Mouse (Mus musculus) neural tube, embryonic 15.5 days (tissue): ENCODE measurements around the gene Mrpl17. TPM values are rescaled to one million over a fixed set of nuclear protein-coding genes. Genes with fewer than 3 reads are reported as not detected.
A peak's percentile ranks its signal among the peaks of the same experiment; 100 is the strongest.

ENCODE experiments used
- ATAC-seq: fragments of 200-750 bp; cut with Nextera tagmentation; 2 replicates; pipeline ENCODE4 v1.8.0; 2017; ENCODE audit warnings: mild to moderate bottlenecking, moderate TSS enrichment, moderate library complexity; ENCODE audit not compliant: low FRiP score
- H3K27ac ChIP-seq: fragments of 300-500 bp; sonication (generic); replicated peaks from 2 replicates; pipeline ENCODE4 v1.5.1; 2015; ENCODE audit warnings: mild to moderate bottlenecking, inconsistent platforms
- H3K27me3 ChIP-seq: fragments of 300-500 bp; sonication (generic); replicated peaks from 2 replicates; pipeline ENCODE4 v1.6.1; 2015; ENCODE audit warnings: inconsistent platforms
- H3K36me3 ChIP-seq: fragments of 300-500 bp; sonication (generic); 2 replicates; pipeline ENCODE4 v1.6.1; 2015; ENCODE audit warnings: inconsistent platforms
- H3K4me1 ChIP-seq: fragments of 300-500 bp; sonication (generic); 2 replicates; pipeline ENCODE4 v1.6.1; 2015; ENCODE audit warnings: inconsistent platforms
- H3K4me2 ChIP-seq: fragments of 300-500 bp; sonication (generic); 2 replicates; pipeline ENCODE4 v1.6.1; 2015; ENCODE audit warnings: inconsistent platforms, mild to moderate bottlenecking, moderate library complexity
- H3K4me3 ChIP-seq: fragments of 300-500 bp; sonication (generic); replicated peaks from 2 replicates; pipeline ENCODE4 v1.5.1; 2015; ENCODE audit warnings: mild to moderate bottlenecking, inconsistent platforms
- H3K9ac ChIP-seq: fragments of 300-500 bp; sonication (generic); replicated peaks from 2 replicates; pipeline ENCODE4 v1.6.1; 2015; ENCODE audit warnings: mild to moderate bottlenecking, inconsistent platforms
- H3K9me3 ChIP-seq: fragments of 300-500 bp; sonication (generic); replicated peaks from 2 replicates; pipeline ENCODE4 v1.6.1; 2016; ENCODE audit warnings: inconsistent platforms
- WGBS: fragments of 180-500 bp; shearing (Covaris S2); methylation state at CpG from one replicate; pipeline ENCODE4 v1.1.7; 2015; ENCODE audit warnings: mixed read lengths; 5-methylcytosine and 5-hydroxymethylcytosine counted together
- polyA plus RNA-seq: library from polyadenylated mRNA; unstranded; fragments of >200 nt; fragmentation: Nextera tagmentation; extraction: Ambion mirVana; gene quantifications from 2 replicates; pipeline ENCODE4 v1.2.1, GENCODE M21; 2015

Mrpl17 gene
- polyA plus RNA-seq, 1 experiment from 2014 or later = 189 TPM

DNA sequence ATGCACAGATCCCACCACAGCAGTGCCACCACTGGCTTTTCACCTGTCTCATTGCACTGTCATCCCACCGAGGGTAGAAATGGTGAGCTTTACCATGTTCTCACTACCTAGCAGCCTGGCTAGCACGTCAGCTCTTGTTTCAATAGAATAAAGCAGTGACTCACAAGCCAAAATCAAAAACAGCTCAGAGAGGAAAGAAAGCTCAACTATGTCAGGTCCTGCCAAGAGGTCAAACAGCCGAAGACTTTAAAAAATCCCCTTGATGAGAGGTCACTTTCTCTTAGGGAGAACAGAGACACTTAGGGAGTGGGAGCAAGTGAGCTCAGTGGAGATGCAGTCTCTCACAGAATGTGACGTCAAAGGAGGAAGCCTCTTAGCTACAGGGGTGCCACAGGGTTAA lies 27.0 kb downstream of the Mrpl17 start:
- no peak overlapping the region for H3K27ac ChIP-seq
- WGBS = 53% methylated on average over 4 of the region's 4 CpGs
- peaks cover 65% of the 10 kb centered on the region for H3K4me1 ChIP-seq
- H3K9me3 ChIP-seq = no peaks in the 10 kb centered on the region
- no peak for ATAC-seq
- peaks cover 36% of the 10 kb centered on the region for H3K36me3 ChIP-seq
- H3K9ac ChIP-seq = no peak overlapping the region
- H3K4me3 ChIP-seq = no peak overlapping the region
- no peaks in the 10 kb centered on the region for H3K27me3 ChIP-seq
- H3K4me2 ChIP-seq = peak overlapping the region; percentile 78

DNA sequence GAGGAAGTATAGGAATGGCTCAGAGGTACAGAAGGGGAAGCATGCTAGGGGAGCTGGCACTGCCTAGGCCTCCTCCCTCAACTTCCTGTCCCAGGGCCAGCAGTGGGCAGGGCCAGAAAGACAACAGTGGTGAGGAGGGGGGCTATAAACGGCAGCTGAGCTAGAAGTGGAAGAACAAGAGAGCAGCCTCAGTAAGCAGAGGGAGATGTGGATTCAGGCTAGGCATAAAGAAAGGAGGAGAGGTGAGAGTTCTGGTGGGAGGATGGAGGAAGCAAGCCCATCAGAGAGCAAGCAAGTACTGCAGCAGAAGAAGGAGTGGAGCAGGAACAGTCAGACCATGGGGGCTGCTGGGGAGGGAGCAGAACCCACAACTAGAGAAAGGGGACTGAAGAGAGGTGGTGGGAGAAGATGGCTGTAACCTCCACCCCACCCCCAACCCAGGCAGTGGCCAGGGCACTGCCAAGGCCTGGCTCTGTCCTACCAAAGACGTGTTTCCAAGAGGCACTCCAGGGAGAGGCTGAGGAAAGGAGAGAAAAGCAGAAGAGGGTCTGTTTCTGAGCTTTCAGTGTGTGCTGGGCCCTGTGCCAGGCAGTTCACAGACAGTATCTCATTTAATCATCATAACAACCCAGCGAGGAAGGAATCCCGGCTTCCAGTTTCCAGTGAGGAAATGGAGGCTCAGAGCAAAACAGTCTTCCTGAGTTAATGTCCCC lies 32.2 kb downstream of the Mrpl17 start:
- Histone ChIP-seq H3K4me3 (no peak overlapping the region), H3K36me3 (peaks cover 41% of the 10 kb centered on the region), H3K27ac (peak overlapping the region; percentile 78), H3K27me3 (no peaks in the 10 kb centered on the region), H3K9ac (peak overlapping the region; percentile 31), H3K4me1 (peaks cover 75% of the 10 kb centered on the region), H3K4me2 (peak overlapping the region; percentile 44), H3K9me3 (no peaks in the 10 kb centered on the region)
- 13% methylated on average over 4 of the region's 4 CpGs for WGBS
- ATAC-seq = peak; percentile 66

DNA sequence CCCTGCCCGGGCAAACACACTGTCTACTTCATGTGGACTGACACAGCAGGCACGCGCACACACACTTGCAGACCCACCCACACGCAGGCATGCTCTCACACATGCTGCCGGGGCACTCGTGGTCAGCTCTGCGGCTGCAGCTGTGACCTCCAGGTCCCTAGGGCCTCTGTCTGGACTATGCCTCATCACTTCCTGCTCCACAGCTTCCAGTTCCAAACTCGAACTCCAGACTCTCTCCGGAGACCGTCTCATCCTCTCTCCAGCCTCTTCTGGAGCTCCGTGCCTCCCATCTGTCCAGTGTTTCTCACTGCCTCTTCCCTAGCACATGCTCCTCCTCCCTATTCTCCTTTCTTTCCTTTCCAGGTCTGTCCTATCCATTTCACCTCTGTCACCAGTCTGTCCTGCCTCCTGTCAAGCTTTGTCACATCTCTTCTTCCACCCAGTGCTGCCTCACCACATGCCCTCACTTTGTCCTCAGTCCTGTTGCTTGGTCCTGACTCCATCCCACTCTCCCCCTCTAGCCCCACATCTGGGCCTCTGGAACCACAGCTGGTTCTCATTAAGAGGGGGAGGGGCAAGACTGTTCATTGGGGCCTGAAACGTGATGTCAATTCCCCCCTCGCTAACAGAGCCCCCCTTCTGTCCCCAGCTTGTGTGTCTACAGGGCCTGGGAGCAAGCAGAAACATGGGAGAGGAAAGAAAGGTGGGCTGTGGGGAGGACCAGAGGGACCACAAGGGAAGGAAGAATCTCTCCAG lies 32.9 kb downstream of the Mrpl17 start:
- H3K9ac ChIP-seq = peak overlapping the region; percentile 31; the same call in 1 of the 2 replicates
- peak overlapping the region; percentile 78 for H3K27ac ChIP-seq
- WGBS = 46% methylated on average over 13 of the region's 13 CpGs
- H3K36me3 ChIP-seq = peaks cover 40% of the 10 kb centered on the region
- H3K27me3 ChIP-seq = no peaks in the 10 kb centered on the region
- peak overlapping the region; percentile 14; the same call in 1 of the 2 replicates for H3K4me3 ChIP-seq
- peaks cover 73% of the 10 kb centered on the region for H3K4me1 ChIP-seq
- peak overlapping the region; percentile 44 for H3K4me2 ChIP-seq
- ATAC-seq = peak; percentile 29
- H3K9me3 ChIP-seq = no peaks in the 10 kb centered on the region

DNA sequence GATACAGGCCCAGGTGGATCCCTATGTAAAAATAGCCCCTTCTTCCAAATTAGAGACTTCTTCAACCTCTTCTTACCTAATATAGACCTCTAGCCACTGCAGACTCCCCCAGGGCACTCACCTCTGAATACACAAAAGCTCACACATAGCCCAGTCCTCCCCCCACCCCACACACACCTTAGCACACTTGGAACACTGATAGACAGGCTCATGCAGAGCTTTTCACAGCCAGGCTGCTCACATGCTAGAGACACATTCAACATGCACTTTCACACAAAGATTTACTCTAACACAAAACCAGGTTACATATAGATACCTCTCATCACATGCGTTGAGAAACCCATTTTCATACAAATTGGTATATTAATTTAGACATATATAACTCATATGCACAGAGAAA lies 33.6 kb downstream of the Mrpl17 start:
- H3K4me3 ChIP-seq = no peak overlapping the region
- H3K27me3 ChIP-seq = no peaks in the 10 kb centered on the region
- WGBS = 79% methylated on average over 1 of the region's 1 CpGs
- no peaks in the 10 kb centered on the region for H3K9me3 ChIP-seq
- H3K27ac ChIP-seq = peak overlapping the region; percentile 78; the same call in 1 of the 2 replicates
- H3K36me3 ChIP-seq = peaks cover 42% of the 10 kb centered on the region
- peak overlapping the region; percentile 44 for H3K4me2 ChIP-seq
- ATAC-seq = no peak
- peaks cover 71% of the 10 kb centered on the region for H3K4me1 ChIP-seq
- H3K9ac ChIP-seq = no peak overlapping the region

DNA sequence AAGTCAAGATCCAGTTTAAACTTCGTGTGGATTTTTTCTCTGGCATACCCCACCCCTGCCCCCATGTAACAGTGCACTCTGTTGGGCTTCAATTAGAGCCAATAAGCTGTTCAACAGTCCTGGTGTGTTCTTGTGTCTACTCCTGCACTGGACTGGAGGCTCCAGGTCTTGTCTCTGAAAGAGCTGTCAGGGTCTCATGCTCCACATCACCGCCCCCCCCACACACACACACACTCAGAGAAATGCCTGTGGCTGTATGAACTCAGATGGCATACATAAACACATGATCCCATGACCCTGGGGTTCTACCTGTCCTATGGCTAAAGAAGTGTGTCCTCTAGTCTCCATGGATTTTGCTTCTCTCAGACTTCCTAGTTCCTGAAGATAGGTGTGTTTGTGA lies 34.9 kb downstream of the Mrpl17 start:
- ATAC-seq = no peak
- Histone ChIP-seq H3K4me2 (no peak overlapping the region), H3K27me3 (no peaks in the 10 kb centered on the region), H3K9ac (no peak overlapping the region), H3K9me3 (no peaks in the 10 kb centered on the region), H3K27ac (no peak overlapping the region), H3K4me3 (no peak overlapping the region), H3K4me1 (peaks cover 75% of the 10 kb centered on the region), H3K36me3 (peaks cover 45% of the 10 kb centered on the region)
- 90% methylated on average over 2 of the region's 2 CpGs for WGBS

DNA sequence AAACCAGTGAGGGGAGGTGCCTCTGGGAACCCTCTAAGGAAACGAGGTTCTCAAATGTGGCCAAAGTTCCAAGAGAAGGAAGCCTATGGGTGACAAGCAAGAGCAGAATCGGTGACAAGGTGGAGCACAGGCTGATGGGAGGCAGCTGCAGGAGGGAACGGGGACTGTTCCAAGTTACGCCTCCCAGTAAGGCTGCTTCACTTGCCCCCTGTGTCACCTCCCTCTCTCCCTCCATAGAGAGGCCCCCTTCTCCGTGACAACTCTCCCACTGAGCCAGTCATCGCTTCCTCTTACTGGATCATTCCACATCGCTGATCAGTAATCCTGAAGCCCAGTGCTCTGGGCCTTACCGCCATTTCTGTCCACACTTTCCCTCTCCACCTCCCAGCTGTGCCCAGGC lies 36.2 kb downstream of the Mrpl17 start:
- H3K4me3 ChIP-seq = no peak overlapping the region
- peaks cover 40% of the 10 kb centered on the region for H3K36me3 ChIP-seq
- WGBS = 44% methylated on average over 8 of the region's 8 CpGs
- ATAC-seq = no peak
- no peaks in the 10 kb centered on the region for H3K9me3 ChIP-seq
- H3K4me2 ChIP-seq = no peak overlapping the region
- no peak overlapping the region for H3K9ac ChIP-seq
- H3K4me1 ChIP-seq = peaks cover 82% of the 10 kb centered on the region
- no peaks in the 10 kb centered on the region for H3K27me3 ChIP-seq
- no peak overlapping the region for H3K27ac ChIP-seq

DNA sequence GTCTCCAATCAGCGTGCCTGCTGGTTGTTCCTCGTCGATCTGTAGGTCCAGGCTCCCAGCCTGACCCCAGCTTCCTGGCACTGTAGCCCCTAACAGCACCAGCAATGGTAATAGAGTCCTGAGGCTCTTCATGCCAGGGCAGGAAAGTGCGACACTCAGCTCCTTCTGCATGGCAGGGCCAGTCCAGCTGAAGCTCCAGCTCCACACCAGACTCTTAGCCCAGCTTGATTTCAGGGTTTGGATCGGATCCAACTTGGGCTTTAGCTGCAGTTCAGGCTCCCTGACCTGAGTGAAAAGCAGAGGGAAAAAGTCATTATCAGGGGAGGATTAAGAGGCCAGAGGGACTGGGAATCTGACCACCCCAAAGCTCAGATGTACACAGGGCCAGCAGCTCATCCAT lies 37.9 kb downstream of the Mrpl17 start:
- Histone ChIP-seq H3K4me2 (no peak overlapping the region), H3K9ac (no peak overlapping the region), H3K4me1 (peaks cover 81% of the 10 kb centered on the region), H3K9me3 (no peaks in the 10 kb centered on the region), H3K27me3 (no peaks in the 10 kb centered on the region), H3K36me3 (peaks cover 46% of the 10 kb centered on the region), H3K4me3 (no peak overlapping the region), H3K27ac (no peak overlapping the region)
- ATAC-seq = no peak
- 92% methylated on average over 5 of the region's 5 CpGs for WGBS

DNA sequence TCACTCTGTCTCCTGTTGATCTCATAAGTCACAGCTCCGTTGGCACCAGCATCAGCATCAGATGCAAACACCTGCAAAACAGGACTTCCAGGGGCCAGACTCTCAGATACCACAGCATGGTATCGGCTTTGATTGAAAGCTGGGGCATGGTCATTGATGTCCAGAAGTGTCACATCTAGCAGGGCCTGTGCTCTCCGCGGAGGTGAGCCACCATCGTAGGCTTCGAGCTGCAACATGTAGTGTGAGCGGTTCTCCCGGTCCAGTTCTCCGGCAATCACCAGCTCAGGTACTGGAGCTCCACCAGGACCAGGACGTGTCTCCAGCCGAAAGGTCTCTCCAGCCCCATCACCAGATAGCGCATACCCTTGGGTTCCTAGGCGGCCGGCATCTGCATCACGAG lies 38.6 kb downstream of the Mrpl17 start:
- peaks cover 81% of the 10 kb centered on the region for H3K4me1 ChIP-seq
- H3K27ac ChIP-seq = no peak overlapping the region
- no peak overlapping the region for H3K4me3 ChIP-seq
- H3K36me3 ChIP-seq = peaks cover 53% of the 10 kb centered on the region
- no peaks in the 10 kb centered on the region for H3K9me3 ChIP-seq
- no peaks in the 10 kb centered on the region for H3K27me3 ChIP-seq
- H3K9ac ChIP-seq = no peak overlapping the region
- no peak overlapping the region for H3K4me2 ChIP-seq
- no peak for ATAC-seq
- WGBS = 96% methylated on average over 15 of the region's 15 CpGs

DNA sequence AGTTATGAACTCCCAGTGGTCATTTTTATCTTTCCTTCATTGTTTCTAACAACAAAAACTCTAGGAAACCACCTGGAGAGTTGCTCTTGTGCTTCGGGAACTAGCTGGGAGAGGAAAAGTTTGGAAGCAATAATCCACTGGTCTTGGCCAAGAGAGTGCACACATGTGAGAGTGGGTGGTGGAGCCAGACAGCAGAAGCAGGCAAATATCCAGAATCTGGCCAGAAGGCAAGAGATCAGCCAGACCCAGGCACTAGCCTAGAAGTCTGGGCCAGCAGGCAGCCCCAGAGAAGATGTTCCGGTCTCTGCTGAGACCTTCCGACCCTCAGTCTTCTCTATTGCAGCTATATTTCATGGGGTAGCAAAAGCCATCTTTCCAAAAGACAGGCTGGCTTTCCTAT lies 40.9 kb downstream of the Mrpl17 start:
- Histone ChIP-seq H3K9me3 (no peaks in the 10 kb centered on the region), H3K9ac (no peak overlapping the region), H3K36me3 (peaks cover 65% of the 10 kb centered on the region), H3K27me3 (no peaks in the 10 kb centered on the region), H3K4me2 (no peak overlapping the region), H3K27ac (no peak overlapping the region), H3K4me1 (peaks cover 68% of the 10 kb centered on the region), H3K4me3 (no peak overlapping the region)
- 89% methylated on average over 3 of the region's 3 CpGs for WGBS
- ATAC-seq = no peak

DNA sequence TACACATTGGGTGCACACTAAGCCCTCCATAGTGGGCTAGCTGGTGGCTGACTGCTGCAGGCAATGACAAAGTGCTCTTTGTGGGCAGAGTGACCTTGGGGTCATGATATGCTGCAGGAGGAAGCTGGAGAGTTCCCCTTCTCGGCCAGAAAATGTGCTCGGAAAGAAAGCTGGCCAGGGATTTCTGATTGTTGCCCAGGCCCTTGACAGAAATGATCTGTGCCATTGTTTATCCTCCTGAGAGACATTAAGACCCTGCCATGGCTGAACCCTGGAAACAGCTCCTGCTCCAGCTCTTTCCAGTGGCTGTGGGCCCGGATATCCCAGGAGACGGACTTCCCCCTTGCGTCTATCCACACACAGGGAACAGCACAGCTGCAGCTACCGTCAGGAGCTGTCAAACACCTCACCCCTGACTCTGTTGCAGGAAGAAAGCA lies 43.2 kb downstream of the Mrpl17 start:
- Histone ChIP-seq H3K27ac (peak overlapping the region; percentile 52), H3K9ac (no peak overlapping the region), H3K9me3 (no peaks in the 10 kb centered on the region), H3K36me3 (peaks cover 83% of the 10 kb centered on the region), H3K4me2 (peak overlapping the region; percentile 9; the same call in 1 of the 2 replicates), H3K27me3 (no peaks in the 10 kb centered on the region), H3K4me1 (peaks cover 53% of the 10 kb centered on the region), H3K4me3 (no peak overlapping the region)
- 17% methylated on average over 6 of the region's 6 CpGs for WGBS
- ATAC-seq = no peak

DNA sequence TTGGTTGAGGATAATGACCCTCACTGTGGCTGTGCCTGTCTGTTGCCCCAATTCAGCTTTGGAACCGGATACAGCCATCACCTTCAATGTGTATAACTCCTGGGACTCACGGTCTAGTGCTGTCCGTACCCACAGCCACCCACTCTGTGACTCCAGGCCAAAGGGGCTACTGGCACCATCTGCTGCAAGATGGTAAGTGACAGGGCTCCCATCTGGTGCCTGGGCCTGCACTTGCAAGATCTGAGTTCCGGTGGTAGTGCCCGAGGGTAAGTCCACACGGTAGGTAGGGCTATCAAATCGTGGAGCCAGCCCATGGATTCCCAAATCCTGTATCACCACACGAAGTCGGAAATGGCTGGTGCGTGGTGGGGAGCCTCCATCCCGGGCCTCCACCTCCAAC lies 46.6 kb downstream of the Mrpl17 start:
- Histone ChIP-seq H3K27me3 (no peaks in the 10 kb centered on the region), H3K9ac (no peak overlapping the region), H3K4me2 (no peak overlapping the region), H3K27ac (no peak overlapping the region), H3K4me3 (no peak overlapping the region), H3K36me3 (peaks cover 79% of the 10 kb centered on the region), H3K4me1 (peaks cover 29% of the 10 kb centered on the region), H3K9me3 (no peaks in the 10 kb centered on the region)
- ATAC-seq = no peak
- WGBS = 80% methylated on average over 11 of the region's 11 CpGs
